Mouse (Mus musculus) forebrain, embryonic 12.5 days (tissue): ENCODE results near the gene Parp3. TPM values are rescaled to one million over a fixed set of nuclear protein-coding genes. Genes with fewer than 3 reads are reported as not detected.

Experiments used
- ATAC-seq: fragments of 200-750 bp; cut with Nextera tagmentation; 2 replicates; pipeline ENCODE4 v1.8.0; 2017; ENCODE audit warnings: moderate TSS enrichment; ENCODE audit not compliant: low FRiP score
- H3K27ac ChIP-seq: fragments of 300-500 bp; sonication (generic); 2 replicates; pipeline ENCODE4 v1.5.1; 2016; ENCODE audit warnings: mild to moderate bottlenecking
- H3K27me3 ChIP-seq: fragments of 300-500 bp; sonication (generic); 2 replicates; pipeline ENCODE4 v1.6.1; 2016; ENCODE audit warnings: mild to moderate bottlenecking
- H3K36me3 ChIP-seq: fragments of 300-500 bp; sonication (generic); replicated peaks from 2 replicates; pipeline ENCODE4 v1.6.1; 2016; ENCODE audit warnings: mild to moderate bottlenecking
- H3K4me1 ChIP-seq: fragments of 300-500 bp; sonication (generic); 2 replicates; pipeline ENCODE4 v1.6.1; 2016
- H3K4me2 ChIP-seq: fragments of 300-500 bp; sonication (generic); 2 replicates; pipeline ENCODE4 v1.6.1; 2016; ENCODE audit warnings: mild to moderate bottlenecking, moderate library complexity
- H3K4me3 ChIP-seq: fragments of 300-500 bp; sonication (generic); replicated peaks from 2 replicates; pipeline ENCODE4 v1.5.1; 2016; ENCODE audit warnings: mild to moderate bottlenecking
- H3K9ac ChIP-seq: fragments of 300-500 bp; sonication (generic); 2 replicates; pipeline ENCODE4 v1.6.1; 2016; ENCODE audit warnings: mild to moderate bottlenecking
- H3K9me3 ChIP-seq: fragments of 300-500 bp; sonication (generic); 2 replicates; pipeline ENCODE4 v1.6.1; 2016
- WGBS: fragments of 180-500 bp; shearing (Covaris S2); methylation state at CpG from one replicate; pipeline ENCODE4 v1.1.7; 2016; 5-methylcytosine and 5-hydroxymethylcytosine counted together
- polyA plus RNA-seq: library from polyadenylated mRNA; unstranded; fragments of >200 nt; fragmentation: Nextera tagmentation; extraction: Ambion mirVana; gene quantifications from 2 replicates; pipeline ENCODE4 v1.2.1, GENCODE M21; 2016

Gene Parp3
- polyA plus RNA-seq, 1 experiment from 2014 or later, result 0.83 TPM

DNA sequence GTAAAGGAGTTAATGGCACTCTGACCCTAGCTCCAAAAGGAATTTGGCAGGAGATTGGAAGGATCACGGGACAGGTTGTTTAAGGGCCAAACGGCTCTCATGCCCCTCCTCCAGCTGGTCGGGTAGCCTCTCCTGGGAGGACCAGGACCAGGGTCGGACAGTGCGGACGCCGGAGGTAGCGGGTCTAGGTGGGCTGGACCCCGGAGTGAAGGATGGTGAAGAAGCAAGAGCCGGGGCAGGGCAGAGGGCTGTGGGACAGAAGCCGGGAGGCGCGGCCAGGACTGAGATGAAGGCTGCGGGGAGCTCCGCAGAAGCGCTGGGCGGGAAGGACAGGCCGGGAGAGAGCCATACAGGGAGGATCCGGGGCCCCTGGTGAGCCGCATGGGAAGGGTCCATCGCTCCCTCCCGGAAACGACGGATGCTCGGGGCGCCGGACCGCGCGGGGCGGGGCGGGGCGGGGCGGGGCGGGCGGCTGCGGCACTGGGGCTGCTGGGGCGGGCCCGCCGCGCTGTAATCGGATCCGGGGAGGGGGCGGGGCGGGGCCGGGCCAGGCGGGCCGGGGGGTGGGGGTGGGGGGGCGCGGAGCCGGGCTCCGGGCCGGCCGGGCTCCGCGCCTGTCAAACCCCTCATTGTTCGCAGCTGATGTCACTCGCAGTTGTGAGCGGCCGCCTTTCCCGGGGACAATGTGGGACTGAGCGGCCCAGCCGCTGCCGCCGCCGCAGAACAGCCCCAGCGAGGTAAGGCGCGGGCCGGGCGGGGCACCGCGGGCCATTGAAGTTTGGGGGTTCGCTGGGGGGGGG lies 23.3 kb downstream of the Parp3 start, which contains the start of gene Pcbp4:
Pcbp4 (plus strand) TSS at position 21 of the 800 bp plus-strand sequence.
- no peaks in the 10 kb centered on the region for H3K27me3 ChIP-seq
- H3K9me3 ChIP-seq, result no peaks in the 10 kb centered on the region
- H3K4me2 ChIP-seq, result peak within 1 kb of the TSS; percentile 96
- H3K9ac ChIP-seq, result peak within 1 kb of the TSS; percentile 92
- peak within 1 kb of the TSS; percentile 97 for H3K27ac ChIP-seq
- peaks cover 77% of the 10 kb centered on the region for H3K4me1 ChIP-seq
- WGBS, result 0% methylated on average over 44 of the region's 74 CpGs
- peaks cover 16% of the 10 kb centered on the region for H3K36me3 ChIP-seq
- peak within 1 kb of the TSS; percentile 78 for H3K4me3 ChIP-seq
- peak; percentile 80 for ATAC-seq

DNA sequence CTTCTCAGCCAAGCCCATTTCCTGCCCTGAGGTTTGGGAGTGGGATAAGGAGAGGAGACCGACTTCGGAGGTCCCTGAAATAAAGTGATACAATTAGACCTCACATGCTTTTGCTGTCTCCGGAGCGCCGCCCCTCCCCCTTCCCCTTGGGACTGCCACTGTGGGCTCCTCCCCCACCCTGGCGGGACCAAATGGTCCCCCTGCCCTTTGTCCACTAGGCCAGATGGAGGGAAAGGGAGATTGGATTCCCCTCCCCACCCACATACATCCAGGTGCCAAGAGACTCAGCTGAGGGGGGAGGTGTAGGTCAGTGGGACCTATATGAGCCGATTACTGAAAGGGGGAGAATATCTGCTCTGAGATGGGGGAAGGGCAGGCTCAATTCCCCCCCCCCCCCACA lies 23.9 kb downstream of the Parp3 start:
- H3K27me3 ChIP-seq, result no peaks in the 10 kb centered on the region

DNA sequence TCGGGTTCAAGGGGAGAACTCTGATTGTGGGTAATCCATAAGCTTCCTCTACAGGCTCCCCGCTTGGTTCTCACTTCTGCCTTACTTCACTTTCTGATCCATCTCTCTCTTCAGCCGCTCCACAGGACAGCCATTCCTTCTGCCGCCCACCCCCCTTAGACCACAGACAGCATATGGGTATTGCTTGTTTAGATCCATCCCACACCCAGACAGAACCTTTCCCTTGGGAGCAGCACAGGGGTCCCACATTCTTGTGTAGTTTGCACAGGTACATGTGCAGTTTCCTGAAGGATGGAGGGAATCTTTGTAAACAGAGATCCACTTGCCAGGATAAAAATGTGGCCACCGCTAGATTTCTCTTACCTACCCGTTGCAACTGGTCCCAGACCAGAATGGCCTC lies 24.4 kb downstream of the Parp3 start:
- no peak for ATAC-seq
- Histone ChIP-seq H3K4me1 (peaks cover 76% of the 10 kb centered on the region), H3K36me3 (peaks cover 5% of the 10 kb centered on the region; the same call in 1 of the 2 replicates), H3K27ac (peak overlapping the region; percentile 97), H3K9ac (peak overlapping the region; percentile 92; the same call in 1 of the 2 replicates), H3K27me3 (no peaks in the 10 kb centered on the region), H3K4me2 (peak overlapping the region; percentile 96), H3K9me3 (no peaks in the 10 kb centered on the region), H3K4me3 (peak overlapping the region; percentile 78)
- 15% methylated on average over 6 of the region's 6 CpGs for WGBS

More for the DNA sequence above, 23.9 kb downstream of the Parp3 start:
- peak; percentile 5; the same call in 1 of the 2 replicates for ATAC-seq
- Histone ChIP-seq H3K36me3 (peaks cover 10% of the 10 kb centered on the region), H3K4me3 (peak overlapping the region; percentile 78), H3K9me3 (no peaks in the 10 kb centered on the region), H3K4me1 (peaks cover 77% of the 10 kb centered on the region), H3K9ac (peak overlapping the region; percentile 92), H3K27ac (peak overlapping the region; percentile 97), H3K4me2 (peak overlapping the region; percentile 96)
- WGBS, result 0% methylated on average over 7 of the region's 7 CpGs

DNA sequence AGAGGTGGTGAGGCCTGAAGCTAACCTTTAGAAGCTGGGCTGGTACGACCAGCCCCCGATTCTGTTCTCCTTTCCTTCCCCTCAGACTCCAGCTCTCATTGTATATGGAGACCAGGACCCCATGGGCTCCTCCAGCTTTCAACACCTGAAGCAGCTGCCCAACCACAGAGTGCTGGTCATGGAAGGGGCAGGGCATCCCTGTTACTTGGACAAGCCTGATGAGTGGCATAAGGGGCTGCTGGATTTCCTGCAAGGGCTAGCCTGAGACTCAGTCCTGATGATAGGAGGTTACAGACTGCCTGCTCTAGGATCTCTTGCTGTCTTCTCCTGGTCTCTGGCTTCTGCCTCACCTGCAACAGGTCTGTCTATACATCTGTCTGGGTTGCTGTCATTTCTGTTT lies 24.9 kb downstream of the Parp3 start:
- Histone ChIP-seq H3K4me1 (peaks cover 76% of the 10 kb centered on the region), H3K27me3 (no peaks in the 10 kb centered on the region), H3K4me2 (peak overlapping the region; percentile 96; the same call in 1 of the 2 replicates), H3K27ac (no peak overlapping the region), H3K4me3 (no peak overlapping the region), H3K36me3 (peaks cover under 1% of the 10 kb centered on the region; the same call in 1 of the 2 replicates), H3K9me3 (no peaks in the 10 kb centered on the region), H3K9ac (no peak overlapping the region)
- 61% methylated on average over 2 of the region's 2 CpGs for WGBS
- no peak for ATAC-seq

DNA sequence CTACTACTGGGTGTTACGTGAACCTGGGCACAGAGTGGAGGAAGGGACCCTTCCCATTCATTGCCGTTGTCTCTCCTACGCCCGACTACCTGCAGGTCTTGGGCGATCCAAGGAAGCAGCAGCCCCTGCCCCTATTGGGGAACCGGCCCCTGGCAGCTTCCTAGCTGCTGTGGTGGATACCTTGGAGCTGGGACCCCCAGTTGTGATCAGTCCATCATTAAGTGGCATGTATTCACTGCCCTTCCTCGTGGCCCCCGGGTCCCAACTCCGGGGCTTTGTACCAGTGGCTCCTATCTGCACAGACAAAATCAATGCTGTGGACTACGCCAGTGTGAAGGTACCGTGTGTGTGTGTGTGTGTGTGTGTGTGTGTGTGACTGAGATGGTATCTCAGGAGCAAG lies 25.5 kb downstream of the Parp3 start:
- Histone ChIP-seq H3K9ac (no peak overlapping the region), H3K36me3 (no peaks in the 10 kb centered on the region), H3K4me1 (peaks cover 72% of the 10 kb centered on the region), H3K27me3 (no peaks in the 10 kb centered on the region), H3K4me3 (no peak overlapping the region), H3K4me2 (no peak overlapping the region), H3K27ac (no peak overlapping the region), H3K9me3 (no peaks in the 10 kb centered on the region)
- ATAC-seq, result no peak
- 78% methylated on average over 11 of the region's 11 CpGs for WGBS

DNA sequence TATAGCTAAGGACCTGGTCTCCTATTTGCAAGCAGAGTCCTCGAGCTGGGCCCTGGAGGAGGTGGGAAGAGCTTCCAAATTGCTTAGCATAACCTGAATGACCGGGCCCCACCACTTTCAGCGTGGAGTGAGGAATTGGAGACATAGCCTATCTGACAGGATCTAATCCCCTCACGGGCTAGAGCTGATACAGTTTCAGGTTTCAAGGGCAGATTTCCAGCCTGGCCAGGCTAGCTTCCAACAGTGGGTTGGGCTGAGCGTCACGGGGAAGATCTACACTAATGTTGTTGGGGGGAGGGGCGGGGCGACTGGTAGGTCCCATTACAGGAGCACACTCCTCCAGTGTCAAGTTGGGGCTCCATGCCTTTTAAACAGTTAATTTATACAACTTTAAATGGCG lies 26.1 kb downstream of the Parp3 start:
- no peak overlapping the region for H3K4me3 ChIP-seq
- 28% methylated on average over 9 of the region's 9 CpGs for WGBS
- no peaks in the 10 kb centered on the region for H3K36me3 ChIP-seq
- no peak for ATAC-seq
- H3K4me1 ChIP-seq, result peaks cover 71% of the 10 kb centered on the region
- no peak overlapping the region for H3K9ac ChIP-seq
- no peaks in the 10 kb centered on the region for H3K9me3 ChIP-seq
- H3K4me2 ChIP-seq, result no peak overlapping the region
- H3K27me3 ChIP-seq, result no peaks in the 10 kb centered on the region
- H3K27ac ChIP-seq, result no peak overlapping the region

DNA sequence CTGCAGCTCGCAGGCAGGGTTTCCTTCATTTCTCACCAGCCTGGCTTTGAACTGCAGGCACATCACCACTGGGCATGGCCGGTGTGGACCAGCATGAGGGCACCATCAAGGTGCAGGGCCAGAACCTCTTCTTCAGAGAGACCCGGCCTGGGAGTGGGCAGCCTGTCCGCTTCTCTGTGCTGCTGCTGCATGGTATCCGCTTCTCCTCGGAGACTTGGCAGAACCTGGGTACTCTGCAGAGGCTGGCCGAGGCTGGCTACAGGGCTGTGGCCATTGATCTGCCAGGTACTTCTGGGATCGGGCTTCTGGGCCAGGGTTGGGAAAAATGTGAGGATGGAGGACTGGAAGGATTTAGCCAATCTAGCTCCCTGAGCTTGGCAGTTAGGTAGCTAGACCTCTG lies 26.8 kb downstream of the Parp3 start:
- H3K4me2 ChIP-seq, result no peak overlapping the region
- H3K36me3 ChIP-seq, result no peaks in the 10 kb centered on the region
- ATAC-seq, result no peak
- no peaks in the 10 kb centered on the region for H3K27me3 ChIP-seq
- peaks cover 68% of the 10 kb centered on the region for H3K4me1 ChIP-seq
- H3K9ac ChIP-seq, result no peak overlapping the region
- 88% methylated on average over 8 of the region's 8 CpGs for WGBS
- no peak overlapping the region for H3K27ac ChIP-seq
- H3K9me3 ChIP-seq, result no peaks in the 10 kb centered on the region
- no peak overlapping the region for H3K4me3 ChIP-seq

DNA sequence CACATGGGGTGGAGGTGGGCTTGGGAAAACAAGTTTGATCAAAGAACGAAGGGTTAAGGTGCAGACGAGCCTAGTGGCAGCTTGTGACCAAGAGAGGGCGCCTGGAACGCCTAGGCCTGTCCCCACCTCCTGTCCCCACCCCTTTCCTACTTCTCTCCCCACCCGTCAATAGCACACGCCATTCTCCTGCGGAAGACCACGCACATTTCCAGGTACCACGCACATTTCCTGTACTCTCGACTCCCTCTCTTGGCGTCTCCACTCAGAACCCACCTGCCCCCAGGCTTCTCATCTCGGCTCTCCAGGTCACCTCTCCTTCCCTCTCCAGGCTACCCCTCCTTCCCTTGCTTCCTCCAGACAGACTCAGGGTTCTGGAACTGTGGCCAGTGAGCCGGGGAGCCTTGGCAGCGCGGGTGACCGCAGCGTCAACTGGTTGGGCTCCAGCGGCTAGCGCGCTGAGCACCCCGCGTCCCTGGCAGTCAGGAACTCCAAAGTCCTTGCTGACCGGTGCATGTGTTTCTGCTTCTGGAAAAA lies 28.2 kb downstream of the Parp3 start:
- Histone ChIP-seq H3K27me3 (no peaks in the 10 kb centered on the region), H3K4me1 (peaks cover 66% of the 10 kb centered on the region), H3K4me3 (peak overlapping the region; percentile 38), H3K9ac (peak overlapping the region; percentile 56; the same call in 1 of the 2 replicates), H3K9me3 (no peaks in the 10 kb centered on the region), H3K36me3 (no peaks in the 10 kb centered on the region), H3K4me2 (peak overlapping the region; percentile 68), H3K27ac (peak overlapping the region; percentile 65; the same call in 1 of the 2 replicates)
- peak; percentile 39 for ATAC-seq
- whole genome bisulfite sequencing, result under 1% methylated on average over 23 of the region's 23 CpGs

DNA sequence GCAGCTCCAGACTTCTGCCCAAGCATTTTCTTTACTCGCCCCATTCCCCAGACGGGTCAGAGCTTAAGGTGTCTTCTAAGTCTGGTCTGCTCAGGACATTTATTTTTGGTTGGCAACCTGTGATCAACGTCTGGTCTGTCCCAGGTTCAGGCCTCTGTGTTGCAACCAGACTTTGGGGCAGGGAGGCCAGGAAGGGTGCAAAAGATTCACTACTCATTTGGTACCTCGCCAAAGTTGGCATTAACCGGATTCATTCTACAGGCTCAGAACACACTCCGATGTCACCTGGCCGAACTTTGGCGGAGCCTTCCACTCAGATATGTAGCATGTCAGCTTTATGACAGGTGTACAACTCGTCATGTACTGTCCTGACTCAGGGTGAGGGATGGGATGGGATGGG lies 28.8 kb downstream of the Parp3 start:
- no peaks in the 10 kb centered on the region for H3K36me3 ChIP-seq
- peaks cover 62% of the 10 kb centered on the region for H3K4me1 ChIP-seq
- 0 out of 2 replicates have a peak, but pooled peaks have one; percentile 0 for ATAC-seq
- H3K27me3 ChIP-seq, result no peaks in the 10 kb centered on the region
- H3K4me3 ChIP-seq, result peak overlapping the region; percentile 49
- no peaks in the 10 kb centered on the region for H3K9me3 ChIP-seq
- H3K9ac ChIP-seq, result peak overlapping the region; percentile 64; the same call in 1 of the 2 replicates
- WGBS, result 42% methylated on average over 9 of the region's 9 CpGs
- peak overlapping the region; percentile 74 for H3K4me2 ChIP-seq
- peak overlapping the region; percentile 63 for H3K27ac ChIP-seq

DNA sequence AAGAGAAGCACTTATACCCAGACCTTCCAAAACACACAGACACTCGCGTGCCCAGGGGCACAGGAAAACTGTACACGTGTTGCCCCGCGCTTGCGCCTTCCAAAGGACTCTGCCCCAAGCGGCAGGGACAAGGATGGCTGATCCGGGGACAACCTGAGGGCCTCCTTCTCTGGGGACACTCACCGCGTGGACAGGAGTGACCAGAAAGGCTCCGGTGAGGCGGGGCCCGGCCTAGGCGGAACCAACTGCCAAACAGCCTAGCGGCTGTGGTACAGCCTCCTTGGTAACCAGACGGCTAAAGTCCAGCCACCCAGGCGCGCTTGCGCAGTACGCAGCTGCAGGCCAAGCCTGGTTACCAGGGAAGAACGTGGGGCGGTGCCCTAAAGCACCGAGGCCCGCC lies 29.4 kb downstream of the Parp3 start, which contains the start of the genes Abhd14b and Abhd14a:
Abhd14b (plus strand) TSS at position 112 of the 400 bp plus-strand sequence.
Abhd14a (minus strand) TSS at position 331 of the 400 bp plus-strand sequence.
- peak within 1 kb of the TSS; percentile 74 for H3K4me2 ChIP-seq
- H3K9me3 ChIP-seq, result no peaks in the 10 kb centered on the region
- H3K27ac ChIP-seq, result peak within 1 kb of the TSS; percentile 65
- H3K9ac ChIP-seq, result peak within 1 kb of the TSS; percentile 64
- no peaks in the 10 kb centered on the region for H3K27me3 ChIP-seq
- peaks cover 56% of the 10 kb centered on the region for H3K4me1 ChIP-seq
- peak within 1 kb of the TSS; percentile 49 for H3K4me3 ChIP-seq
- under 1% methylated on average over 24 of the region's 24 CpGs for WGBS
- ATAC-seq, result peak; percentile 85
- H3K36me3 ChIP-seq, result no peaks in the 10 kb centered on the region

DNA sequence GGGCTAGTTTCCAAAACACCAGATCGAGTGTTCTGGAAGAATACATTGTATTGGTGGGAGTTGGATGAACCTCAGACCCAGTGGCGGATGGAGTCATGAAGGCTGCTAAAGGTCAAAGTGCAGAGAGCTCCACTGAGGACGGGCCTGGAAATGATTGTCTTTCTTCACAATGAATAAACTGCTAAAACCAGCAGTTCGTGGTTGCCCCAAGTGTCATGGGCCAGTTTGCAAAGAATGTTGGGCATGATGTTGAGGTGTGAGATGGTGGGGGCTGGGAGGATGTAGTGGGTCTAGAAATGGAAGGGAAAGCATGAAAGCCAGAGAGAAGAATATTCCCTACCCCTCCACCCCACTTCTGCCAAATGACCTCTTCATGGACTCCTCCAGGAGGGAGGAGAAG lies 31.9 kb downstream of the Parp3 start:
- no peak overlapping the region for H3K4me2 ChIP-seq
- ATAC-seq, result no peak
- WGBS, result 80% methylated on average over 4 of the region's 4 CpGs
- H3K4me3 ChIP-seq, result no peak overlapping the region
- no peaks in the 10 kb centered on the region for H3K27me3 ChIP-seq
- H3K4me1 ChIP-seq, result peaks cover 34% of the 10 kb centered on the region
- H3K27ac ChIP-seq, result no peak overlapping the region
- H3K9ac ChIP-seq, result no peak overlapping the region
- no peaks in the 10 kb centered on the region for H3K9me3 ChIP-seq
- no peaks in the 10 kb centered on the region for H3K36me3 ChIP-seq

DNA sequence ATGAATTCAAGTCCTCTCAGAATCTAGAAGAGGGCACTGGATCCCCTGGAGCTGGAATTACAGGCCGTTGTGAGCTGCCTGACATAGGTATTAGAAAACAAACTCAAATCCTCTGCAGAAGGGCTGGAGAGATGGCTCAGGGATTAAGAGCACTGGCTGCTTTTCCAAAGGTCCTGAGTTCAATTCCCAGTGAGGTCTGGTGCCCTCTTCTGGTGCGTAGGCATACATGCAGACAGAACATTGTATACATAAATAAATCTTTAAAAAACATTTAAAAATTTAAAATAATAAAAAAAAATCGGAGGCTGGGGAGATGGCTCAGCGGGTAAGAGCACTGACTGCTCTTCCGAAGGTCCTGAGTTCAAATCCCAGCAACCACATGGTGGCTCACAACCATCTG lies 34.1 kb downstream of the Parp3 start:
- Histone ChIP-seq H3K27ac (no peak overlapping the region), H3K9me3 (no peaks in the 10 kb centered on the region), H3K4me1 (peaks cover 30% of the 10 kb centered on the region), H3K36me3 (no peaks in the 10 kb centered on the region), H3K9ac (no peak overlapping the region), H3K27me3 (no peaks in the 10 kb centered on the region), H3K4me2 (no peak overlapping the region), H3K4me3 (no peak overlapping the region)
- ATAC-seq, result no peak
- WGBS, result 76% methylated on average over 5 of the region's 5 CpGs
